Mouse (Mus musculus) stomach, postnatal 0 days (tissue): Measurements from ENCODE around the gene Gm28051.

ENCODE experiments used
- CTCF ChIP-seq: IDR thresholded peaks from 2 replicates; pipeline ENCODE4 v1.5.1; 2016; ENCODE audit warnings: antibody characterized with exemption, low read depth, mild to moderate bottlenecking, moderate library complexity
- EP300 ChIP-seq: optimal IDR thresholded peaks from 2 replicates; pipeline ENCODE3; 2016; ENCODE audit warnings: antibody characterized with exemption

DNA sequence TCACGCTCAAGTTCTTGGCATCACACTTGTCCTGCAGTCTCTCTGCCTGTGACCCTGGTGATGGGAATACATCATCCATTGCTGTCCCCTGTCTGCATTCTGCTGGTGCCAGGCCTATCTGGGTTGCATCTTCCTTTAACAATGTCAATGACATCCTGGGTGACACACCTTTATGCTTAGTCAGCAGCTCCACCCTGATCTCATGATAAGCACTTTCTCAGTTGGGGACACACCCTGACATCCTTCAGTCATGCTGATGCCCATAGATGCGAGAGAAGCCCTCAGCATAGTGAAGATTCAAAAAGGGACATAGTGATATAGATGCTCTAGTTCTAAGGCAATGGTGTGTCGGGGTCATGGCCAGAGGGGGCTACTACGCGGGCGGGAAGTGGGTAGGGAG lies 32.4 kb downstream of the Gm28051 start:
- TF ChIP-seq CTCF: no peak
- TF ChIP-seq EP300: no peak
